Mouse (Mus musculus): Measurements from ENCODE around the gene 9530053A07Rik.

- TF ChIP-seq POLR2A (IDR thresholded peaks at IDR 0.05; ENCODE audit: extremely low read depth, insufficient read depth, low read length), result peak; percentile 46; the same call in 1 of the 2 replicates
- TF ChIP-seq CTCF (IDR thresholded peaks at IDR 0.05; ENCODE audit: low read depth, low read length), result no peak
Observed at GRCm38 (mm10) chr7:28169489-28170422, 40.5 kb downstream of the 9530053A07Rik start, which contains the start of gene Fbl.

Data from liver, adult 2 months (tissue).